Mouse (Mus musculus): ENCODE results near the gene Svop.

The Svop gene

GRCm38 (mm10) chr5:114102807-114103206 is 11.4 kb upstream of the Svop start:
- DNase-seq: no peak

- peak; percentile 32 to 45 for DNase-seq
Measured at GRCm38 (mm10) chr5:114101873-114102272, 10.5 kb upstream of the Svop start.

- no peak for DNase-seq
Measured at GRCm38 (mm10) chr5:114100390-114101099, 9.2 kb upstream of the Svop start.

GRCm38 (mm10) chr5:114099709-114100389 is 8.5 kb upstream of the Svop start:
- peak; percentile 90 to 94 for DNase-seq

- DNase-seq: no peak
Measured at GRCm38 (mm10) chr5:114090421-114091013, 853 bp downstream of the Svop start.

- peak; percentile 62 to 67 for DNase-seq
Measured at GRCm38 (mm10) chr5:114087875-114088480, 3.4 kb downstream of the Svop start.

- peak; percentile 54 to 59 for DNase-seq
Measured at GRCm38 (mm10) chr5:114085501-114085900, 5.9 kb downstream of the Svop start.

GRCm38 (mm10) chr5:114077009-114077408 is 14.4 kb downstream of the Svop start:
- no peak for DNase-seq

GRCm38 (mm10) chr5:114072262-114072661 is 19.1 kb downstream of the Svop start:
- no peak for DNase-seq

- no peak for DNase-seq
Measured at GRCm38 (mm10) chr5:114070858-114071257, 20.5 kb downstream of the Svop start.

- DNase-seq: no peak
Measured at GRCm38 (mm10) chr5:114067982-114068381, 23.4 kb downstream of the Svop start.

- no peak for DNase-seq
Measured at GRCm38 (mm10) chr5:114067543-114067942, 23.8 kb downstream of the Svop start.

GRCm38 (mm10) chr5:114066601-114067000 is 24.8 kb downstream of the Svop start:
- no peak for DNase-seq

- DNase-seq: no peak
Measured at GRCm38 (mm10) chr5:114065161-114065560, 26.2 kb downstream of the Svop start, which contains the start of gene Usp30. Usp30 (plus strand) TSS chr5:114065461.

GRCm38 (mm10) chr5:114063958-114064357 is 27.4 kb downstream of the Svop start:
- no peak for DNase-seq

GRCm38 (mm10) chr5:114061675-114062074 is 29.7 kb downstream of the Svop start:
- DNase-seq: no peak

- DNase-seq: peak in 1 of 2 experiments; percentile 27
Measured at GRCm38 (mm10) chr5:114057129-114057731, 34.1 kb downstream of the Svop start.

GRCm38 (mm10) chr5:114052246-114052761 is 39.1 kb downstream of the Svop start:
- DNase-seq: peak; percentile 71 to 72

GRCm38 (mm10) chr5:114048731-114049308 is 42.5 kb downstream of the Svop start:
- no peak for DNase-seq

- no peak for DNase-seq
Measured at GRCm38 (mm10) chr5:114047182-114047581, 44.2 kb downstream of the Svop start.

- no peak for DNase-seq
Measured at GRCm38 (mm10) chr5:114046604-114047003, 44.8 kb downstream of the Svop start.

- DNase-seq: no peak
Measured at GRCm38 (mm10) chr5:114046151-114046550, 45.2 kb downstream of the Svop start.

Data from cerebellum, postnatal 36 days (tissue).